ENCODE assay signal across 8 mouse cellular contexts in the genomic region with DNA sequence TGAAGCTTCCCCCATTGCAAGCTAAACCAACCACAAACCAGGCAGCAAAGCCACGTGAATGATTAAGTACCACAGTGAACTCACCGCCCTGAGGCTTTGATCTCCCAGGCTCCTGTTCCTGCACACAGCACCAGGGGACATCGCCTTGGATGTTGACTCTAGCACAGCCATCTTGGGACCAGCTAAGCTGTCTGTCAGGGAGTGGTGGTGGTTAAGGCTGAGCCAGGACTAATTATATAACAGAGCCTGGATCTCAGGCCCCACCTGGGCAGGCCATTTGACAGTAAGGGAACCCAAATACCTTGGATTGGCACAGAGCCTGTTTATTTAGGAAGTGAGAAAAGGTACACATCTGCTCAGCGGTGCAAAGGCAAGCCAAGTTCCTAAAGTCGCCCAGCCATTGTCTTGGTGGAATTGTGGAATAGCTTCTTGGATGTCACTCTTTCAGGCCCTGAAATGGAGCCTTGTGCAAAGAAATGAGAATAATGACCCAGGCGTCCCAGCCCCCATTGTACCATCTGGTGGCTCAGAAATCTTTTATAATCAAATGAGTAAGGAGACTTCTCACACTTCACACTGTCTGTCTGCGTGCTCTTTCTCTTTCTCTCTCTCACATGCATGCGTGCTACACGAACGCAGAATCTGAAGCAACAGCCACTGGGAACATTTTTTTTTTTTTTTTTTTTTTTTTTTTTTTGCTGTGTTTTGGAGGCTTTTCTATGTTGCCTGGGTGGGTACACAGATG. TPM values are rescaled to one million over a fixed set of nuclear protein-coding genes. Genes with fewer than 3 reads are reported as not detected.
DNase-seq lines count a peak whose midpoint lies in the region; ATAC-seq lines count a peak whose summit lies in the region.

No protein-coding gene starts in this region.

- 67% methylated on average over 10 of the region's 10 CpGs for WGBS in embryonic facial prominence, embryonic 11.5 days
- WGBS in embryonic facial prominence, embryonic 10.5 days = 70% methylated on average over 10 of the region's 10 CpGs
- 30% methylated on average over 10 of the region's 10 CpGs for WGBS in forebrain, embryonic 15.5 days
- 75% methylated on average over 10 of the region's 10 CpGs for WGBS in heart, embryonic 12.5 days

- no peaks in the 10 kb centered on the region for H3K36me3 ChIP-seq in embryonic facial prominence, embryonic 11.5 days (replicated peaks; ENCODE audit: control insufficient read depth, insufficient read depth, low read depth, low read length)
- H3K36me3 ChIP-seq in embryonic facial prominence, embryonic 10.5 days (replicated peaks) = no peaks in the 10 kb centered on the region
- H3K36me3 ChIP-seq in forebrain, embryonic 15.5 days = no peaks in the 10 kb centered on the region
- no peaks in the 10 kb centered on the region for H3K36me3 ChIP-seq in heart, embryonic 12.5 days

- no peak overlapping the region for H3K4me2 ChIP-seq in embryonic facial prominence, embryonic 11.5 days (ENCODE audit: low read depth, low read length)
- H3K4me2 ChIP-seq in forebrain, embryonic 15.5 days (replicated peaks) = no peak overlapping the region
- no peak overlapping the region for H3K4me2 ChIP-seq in heart, embryonic 12.5 days

- no peak overlapping the region for H3K27ac ChIP-seq in embryonic facial prominence, embryonic 11.5 days (replicated peaks; ENCODE audit: low read depth, low read length)
- no peak overlapping the region; the same call in 1 of the 2 replicates for H3K27ac ChIP-seq in embryonic facial prominence, embryonic 10.5 days (replicated peaks)
- peak overlapping the region; percentile 58 for H3K27ac ChIP-seq in forebrain, embryonic 15.5 days (replicated peaks)
- H3K27ac ChIP-seq in heart, embryonic 12.5 days (ENCODE audit: poor library complexity, severe bottlenecking) = no peak overlapping the region

- no peaks in the 10 kb centered on the region for H3K9me3 ChIP-seq in embryonic facial prominence, embryonic 11.5 days (replicated peaks; ENCODE audit: control insufficient read depth, low read length)
- H3K9me3 ChIP-seq in embryonic facial prominence, embryonic 10.5 days = no peaks in the 10 kb centered on the region; the same call in 1 of the 2 replicates
- H3K9me3 ChIP-seq in forebrain, embryonic 15.5 days = no peaks in the 10 kb centered on the region
- no peaks in the 10 kb centered on the region for H3K9me3 ChIP-seq in heart, embryonic 12.5 days (replicated peaks)

- DNase-seq in embryonic facial prominence, embryonic 11.5 days (ENCODE audit: low spot score) = peak; percentile 15
- DNase-seq in embryonic facial prominence, embryonic 10.5 days (ENCODE audit: low spot score) = no peak
- DNase-seq in 416B (ENCODE audit: low read depth) = peak; percentile 12
- DNase-seq in layer of hippocampus, postnatal 25 days (ENCODE audit: extremely low spot score in 1 of 2, low spot score in 1 of 2) = no peak

- no peak overlapping the region for H3K4me3 ChIP-seq in embryonic facial prominence, embryonic 11.5 days (ENCODE audit: low read depth, low read length)
- no peak overlapping the region for H3K4me3 ChIP-seq in embryonic facial prominence, embryonic 10.5 days
- H3K4me3 ChIP-seq in forebrain, embryonic 15.5 days = no peak overlapping the region
- H3K4me3 ChIP-seq in heart, embryonic 12.5 days = no peak overlapping the region

- H3K9ac ChIP-seq in embryonic facial prominence, embryonic 11.5 days (replicated peaks; ENCODE audit: low read length) = no peak overlapping the region
- H3K9ac ChIP-seq in forebrain, embryonic 15.5 days (replicated peaks) = no peak overlapping the region
- no peak overlapping the region for H3K9ac ChIP-seq in heart, embryonic 12.5 days

- H3K27me3 ChIP-seq in embryonic facial prominence, embryonic 11.5 days (ENCODE audit: control insufficient read depth, insufficient read depth, low read length) = no peaks in the 10 kb centered on the region
- no peaks in the 10 kb centered on the region for H3K27me3 ChIP-seq in embryonic facial prominence, embryonic 10.5 days (replicated peaks; ENCODE audit: low read depth, poor library complexity, severe bottlenecking)
- no peaks in the 10 kb centered on the region for H3K27me3 ChIP-seq in forebrain, embryonic 15.5 days
- H3K27me3 ChIP-seq in heart, embryonic 12.5 days (replicated peaks) = no peaks in the 10 kb centered on the region

- ATAC-seq in embryonic facial prominence, embryonic 11.5 days (replicated peaks; ENCODE audit: insufficient number of reproducible peaks, low FRiP score, low TSS enrichment, low read depth) = no peak
- ATAC-seq in forebrain, embryonic 15.5 days (replicated peaks) = peak; percentile 51
- ATAC-seq in megakaryocyte, adult 5-6 weeks (ENCODE audit: poor library complexity, severe bottlenecking) = peak; percentile 65
- ATAC-seq in erythroblast, adult 5-6 weeks (replicated peaks; ENCODE audit: low FRiP score, poor library complexity, severe bottlenecking) = no peak
- no peak for ATAC-seq in heart, embryonic 12.5 days (ENCODE audit: insufficient number of reproducible peaks, low FRiP score)

- H3K4me1 ChIP-seq in embryonic facial prominence, embryonic 11.5 days (ENCODE audit: control insufficient read depth, insufficient read depth, low read length) = no peaks in the 10 kb centered on the region; the same call in 1 of the 2 replicates
- peaks cover 64% of the 10 kb centered on the region for H3K4me1 ChIP-seq in embryonic facial prominence, embryonic 10.5 days
- peaks cover 29% of the 10 kb centered on the region for H3K4me1 ChIP-seq in forebrain, embryonic 15.5 days
- H3K4me1 ChIP-seq in heart, embryonic 12.5 days (replicated peaks) = peaks cover 51% of the 10 kb centered on the region

RNA-seq across cellular contexts. Expression of a gene that starts 36.1 kb away (rescaled TPM):
- 35.1 and 43.4 TPM in 2 replicates for polyA plus RNA-seq in embryonic facial prominence, embryonic 11.5 days (2014; fragmentation: Nextera tagmentation; extraction: Ambion mirVana)
- polyA plus RNA-seq in embryonic facial prominence, embryonic 10.5 days (2016; fragmentation: Nextera tagmentation; extraction: Ambion mirVana) = 34.2 and 37.4 TPM in 2 replicates
- 30.5 and 36.1 TPM in 2 replicates for polyA plus RNA-seq in forebrain, embryonic 15.5 days (2015; fragmentation: Nextera tagmentation; extraction: Ambion mirVana)
- total RNA-seq in megakaryocyte, adult 5-6 weeks (2015) = 182 and 187 TPM in 2 replicates
- 63.8 and 76.0 TPM in 2 replicates for total RNA-seq in megakaryocyte, adult 5-6 weeks (2017)
- 23.8 and 30.3 TPM in 2 replicates for total RNA-seq in erythroblast, adult 5-6 weeks (2015; ENCODE audit: low replicate concordance)
- total RNA-seq in erythroblast, adult 5-6 weeks (2017; ENCODE audit: low replicate concordance) = 4.3 and 7.4 TPM in 2 replicates
- polyA plus RNA-seq in heart, embryonic 12.5 days (2016; fragmentation: Nextera tagmentation; extraction: Ambion mirVana) = 19.9 and 22.1 TPM in 2 replicates
- 10 to 100 TPM; 54.9 to 65.3 TPM for total RNA-seq in layer of hippocampus, postnatal 25 days (2021)

Comparison
In these comparisons a context has a peak if more than half of its experiments do, and no peak if none do; other contexts are left out.
1. DNase-seq: peak in embryonic facial prominence, embryonic 11.5 days (single experiment) and 416B (single experiment); none in embryonic facial prominence, embryonic 10.5 days (single experiment) and layer of hippocampus, postnatal 25 days (0 of 2).
2. ATAC-seq: peak in forebrain, embryonic 15.5 days (single experiment) and megakaryocyte, adult 5-6 weeks (single experiment); none in embryonic facial prominence, embryonic 11.5 days (single experiment), erythroblast, adult 5-6 weeks (single experiment) and heart, embryonic 12.5 days (single experiment).